Mouse (Mus musculus) embryo, embryonic 11 days (tissue): ENCODE data around the gene Lig4.

Source experiments
- DNase-seq: peaks from one replicate; pipeline ENCODE4 v3.0.0-alpha.2; 2015

Lig4 gene

DNA sequence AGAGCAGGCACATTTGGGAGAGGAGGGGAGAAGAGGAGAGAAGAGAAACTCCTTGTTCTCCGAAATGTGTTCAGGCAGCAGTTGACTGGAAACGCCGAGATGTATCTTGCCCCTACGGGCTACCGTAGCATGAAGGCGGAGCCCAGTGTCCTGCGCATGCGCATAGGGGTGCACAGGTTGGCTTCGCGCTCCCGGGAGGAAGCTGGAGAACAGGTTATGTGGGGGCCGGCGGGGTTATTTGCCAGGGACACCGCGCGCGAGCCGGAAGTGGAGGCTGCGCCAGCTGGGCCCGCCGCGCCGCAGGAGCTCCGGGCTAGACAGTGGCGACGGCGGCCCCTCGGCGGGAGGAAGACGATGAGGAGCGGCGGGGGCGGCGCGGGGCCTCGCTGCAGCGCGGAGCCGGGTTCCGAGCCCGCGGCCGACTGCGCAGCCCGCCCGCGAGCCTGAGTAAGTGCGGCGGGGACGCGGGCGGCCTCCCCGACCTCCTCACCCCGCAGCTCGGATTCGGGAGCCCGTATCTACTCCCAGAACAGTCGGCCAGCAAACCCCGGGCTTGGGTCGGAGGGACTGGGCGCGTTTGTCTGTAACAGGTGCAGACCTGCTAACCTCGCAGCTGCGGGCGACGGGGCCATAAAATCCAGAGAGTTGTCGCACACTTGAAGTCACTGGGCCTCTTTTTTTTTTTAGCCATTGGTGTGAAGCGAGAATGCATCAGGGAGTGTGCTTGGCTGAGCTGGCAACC lies at the start of gene Lig4, which contains the start of gene Abhd13:
Lig4 (minus strand) TSS at position 114 of the 742 bp plus-strand sequence.
Abhd13 (plus strand) TSS at position 135 of the 742 bp plus-strand sequence.
- DNase-seq, result peak; percentile 97

DNA sequence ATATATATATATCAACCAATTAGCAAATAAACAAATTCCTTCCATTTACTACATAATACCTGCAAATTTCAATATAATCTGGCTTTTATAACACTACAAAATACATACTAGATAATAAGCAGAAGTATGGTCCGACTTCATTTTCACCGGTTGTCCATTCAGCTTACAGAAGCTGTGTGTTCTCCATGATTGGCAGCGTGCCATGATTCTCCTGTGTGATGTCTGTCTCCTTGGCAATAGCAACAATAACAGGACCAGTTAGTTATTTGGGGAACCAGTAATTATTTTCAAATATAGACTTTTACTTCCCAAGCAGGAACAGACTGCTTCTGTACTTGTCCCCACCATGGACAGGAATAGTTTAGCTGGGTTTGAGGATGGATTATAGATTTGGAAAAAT lies 39.7 kb upstream of the Lig4 start:
- no peak for DNase-seq

DNA sequence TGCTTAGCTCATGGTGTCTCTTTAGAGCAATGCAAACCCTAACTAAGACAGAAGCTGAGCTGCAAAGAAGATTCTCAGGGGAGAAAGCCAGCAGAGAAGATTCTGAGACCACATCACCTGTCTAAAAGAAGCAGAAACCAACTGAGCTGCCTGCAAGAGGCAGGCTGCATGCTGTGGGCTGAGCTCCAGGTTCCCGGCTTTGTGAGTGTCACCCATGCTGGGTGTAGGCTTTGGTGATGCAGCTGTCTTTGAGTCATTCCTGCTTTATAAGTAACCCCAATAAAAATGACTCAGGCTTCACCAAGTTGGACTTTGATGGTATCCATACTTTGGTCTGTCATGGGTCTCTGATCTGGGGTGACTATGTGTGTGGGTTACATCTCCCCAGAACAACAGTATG lies 38.8 kb upstream of the Lig4 start:
- DNase-seq, result no peak

DNA sequence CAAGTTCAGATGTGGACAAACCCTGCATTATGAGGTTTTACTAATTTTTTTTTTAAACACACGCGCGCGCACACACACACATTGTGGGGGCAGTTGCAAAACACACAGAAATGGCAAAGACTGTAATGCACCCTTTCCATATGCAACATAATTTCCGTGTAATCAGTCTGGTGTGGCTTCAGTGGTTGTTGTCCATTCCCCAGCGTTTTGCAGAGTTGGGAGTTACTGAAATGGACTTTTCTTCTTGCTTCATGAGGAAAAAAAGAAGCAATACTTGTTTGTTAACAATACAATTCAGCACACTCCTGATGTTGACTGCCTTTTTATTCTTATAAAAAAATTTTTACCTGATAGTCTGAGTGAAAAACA lies 30.2 kb upstream of the Lig4 start:
- DNase-seq, result no peak

DNA sequence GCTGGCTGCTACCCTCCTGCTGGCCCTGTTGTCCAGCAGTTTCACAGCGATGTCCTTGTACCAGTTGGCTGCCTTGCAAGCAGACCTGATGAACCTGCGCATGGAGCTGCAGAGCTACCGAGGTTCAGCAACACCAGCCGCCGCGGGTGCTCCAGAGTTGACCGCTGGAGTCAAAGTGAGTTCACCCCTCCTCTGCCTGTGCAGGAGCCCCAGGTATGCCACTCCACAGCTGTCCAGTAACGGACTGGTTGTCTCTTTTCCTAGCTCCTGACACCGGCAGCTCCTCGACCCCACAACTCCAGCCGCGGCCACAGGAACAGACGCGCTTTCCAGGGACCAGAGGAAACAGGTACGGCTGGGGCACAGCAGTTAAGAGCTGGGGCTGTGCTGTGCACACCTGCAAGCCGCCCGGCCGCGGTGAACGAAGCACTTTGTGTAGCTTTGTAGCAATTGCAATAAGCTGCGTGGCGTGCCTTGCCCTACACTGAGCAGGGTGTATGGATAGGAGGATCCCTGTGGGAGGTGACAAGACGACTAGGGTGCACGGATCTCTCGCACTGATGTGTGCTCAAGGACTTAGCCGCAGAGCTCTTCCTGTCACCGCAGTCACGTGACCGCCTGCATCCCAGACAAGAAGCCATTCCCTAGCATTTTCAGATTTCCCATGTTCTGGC lies 29.6 kb upstream of the Lig4 start:
- DNase-seq, result peak; percentile 77

DNA sequence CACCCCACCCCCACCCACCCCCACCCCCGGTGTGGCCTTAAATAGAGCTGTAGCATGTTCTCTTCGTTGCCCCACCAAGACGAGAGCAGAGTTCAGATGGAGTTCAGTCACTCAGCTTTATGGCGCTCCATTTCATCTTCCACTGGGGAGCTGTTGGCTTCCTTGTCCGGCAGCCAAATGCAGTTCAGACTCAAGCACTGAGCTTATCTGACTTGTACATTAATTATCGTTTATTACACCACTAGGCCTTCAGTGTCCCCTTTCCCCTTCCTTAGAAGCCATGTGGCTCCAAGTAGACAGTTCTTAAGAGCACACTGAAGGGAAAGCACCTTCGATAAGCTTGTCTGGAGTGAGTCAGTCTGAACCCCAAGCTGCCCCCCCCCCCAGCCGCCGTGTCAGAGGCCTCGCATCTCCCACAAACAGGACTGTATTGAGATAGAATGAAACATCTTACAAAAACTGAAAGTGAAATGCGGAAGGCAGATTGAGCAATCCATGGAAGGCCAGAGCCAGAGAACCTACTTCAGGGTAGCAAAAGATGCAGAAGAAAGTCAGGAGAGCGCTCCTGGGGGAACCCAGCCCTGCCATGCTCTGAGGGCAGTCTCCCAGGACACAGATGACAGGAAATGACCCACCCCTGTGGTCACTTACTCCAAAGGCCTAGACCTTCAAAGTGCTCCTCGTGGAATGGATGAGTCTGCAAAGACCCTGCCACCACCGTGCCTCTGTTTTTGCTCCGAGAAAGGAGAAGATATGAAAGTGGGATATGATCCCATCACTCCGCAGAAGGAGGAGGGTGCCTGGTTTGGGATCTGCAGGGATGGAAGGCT lies 28.9 kb upstream of the Lig4 start, which contains the start of gene Tnfsf13b:
Tnfsf13b (plus strand) TSS at position 312 of the 830 bp plus-strand sequence.
- DNase-seq, result no peak

DNA sequence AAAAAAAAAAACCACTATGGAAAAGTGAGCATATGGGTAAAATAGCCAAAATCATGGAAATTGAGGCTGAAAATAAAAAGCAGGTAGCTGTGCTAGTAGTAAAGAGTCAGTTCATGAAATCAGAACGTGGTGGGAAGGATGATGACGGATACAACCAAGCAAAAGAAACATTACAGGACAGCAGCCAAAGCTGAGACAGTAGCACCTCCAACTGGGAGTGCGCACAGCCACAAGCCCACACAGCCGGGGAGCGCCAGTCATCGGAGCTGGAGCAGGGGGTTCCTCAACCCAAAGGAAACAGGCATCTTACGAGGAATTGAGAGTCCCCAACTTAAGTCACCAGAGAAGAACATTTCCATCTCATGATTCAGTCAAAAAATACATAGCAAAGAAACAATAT lies 26.6 kb upstream of the Lig4 start:
- DNase-seq, result no peak

DNA sequence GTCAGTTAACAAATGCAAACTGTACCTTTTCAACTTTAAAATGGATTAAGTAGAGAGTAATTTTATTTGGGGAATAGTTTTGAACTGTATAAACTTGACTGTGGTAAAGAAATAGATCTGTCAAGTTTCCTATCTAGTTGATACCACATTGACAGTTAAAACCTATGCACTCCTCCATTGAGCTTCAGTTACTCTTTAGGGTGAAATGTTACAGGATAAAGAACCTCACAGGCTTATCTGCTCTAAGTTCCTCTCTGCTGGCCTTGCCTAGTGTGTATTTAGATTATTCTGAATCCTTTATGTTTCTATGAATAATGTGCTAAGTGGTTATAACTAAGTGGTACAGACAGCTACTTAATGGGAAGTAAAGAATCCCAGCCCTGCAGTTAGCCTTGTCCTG lies 2.7 kb upstream of the Lig4 start:
- no peak for DNase-seq

DNA sequence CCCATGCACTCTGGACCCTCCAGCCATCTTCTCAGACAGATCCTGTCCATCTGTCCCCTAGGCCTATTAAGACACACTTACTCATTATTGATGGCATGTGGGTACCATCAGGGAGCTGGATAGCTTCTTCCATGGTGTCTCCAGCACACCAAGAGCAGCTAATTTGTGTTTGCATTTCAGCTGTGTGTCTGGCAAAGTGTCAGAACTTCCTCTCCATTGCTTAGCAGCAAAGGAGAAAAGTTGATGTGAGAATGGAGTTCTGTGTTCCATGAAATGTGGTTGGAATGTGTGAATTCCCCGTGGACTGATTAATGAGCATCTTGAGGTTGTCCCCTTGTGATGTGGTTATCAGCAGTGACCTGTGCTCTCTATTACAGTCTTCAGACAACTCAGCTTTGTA lies 2.3 kb upstream of the Lig4 start:
- DNase-seq, result no peak

DNA sequence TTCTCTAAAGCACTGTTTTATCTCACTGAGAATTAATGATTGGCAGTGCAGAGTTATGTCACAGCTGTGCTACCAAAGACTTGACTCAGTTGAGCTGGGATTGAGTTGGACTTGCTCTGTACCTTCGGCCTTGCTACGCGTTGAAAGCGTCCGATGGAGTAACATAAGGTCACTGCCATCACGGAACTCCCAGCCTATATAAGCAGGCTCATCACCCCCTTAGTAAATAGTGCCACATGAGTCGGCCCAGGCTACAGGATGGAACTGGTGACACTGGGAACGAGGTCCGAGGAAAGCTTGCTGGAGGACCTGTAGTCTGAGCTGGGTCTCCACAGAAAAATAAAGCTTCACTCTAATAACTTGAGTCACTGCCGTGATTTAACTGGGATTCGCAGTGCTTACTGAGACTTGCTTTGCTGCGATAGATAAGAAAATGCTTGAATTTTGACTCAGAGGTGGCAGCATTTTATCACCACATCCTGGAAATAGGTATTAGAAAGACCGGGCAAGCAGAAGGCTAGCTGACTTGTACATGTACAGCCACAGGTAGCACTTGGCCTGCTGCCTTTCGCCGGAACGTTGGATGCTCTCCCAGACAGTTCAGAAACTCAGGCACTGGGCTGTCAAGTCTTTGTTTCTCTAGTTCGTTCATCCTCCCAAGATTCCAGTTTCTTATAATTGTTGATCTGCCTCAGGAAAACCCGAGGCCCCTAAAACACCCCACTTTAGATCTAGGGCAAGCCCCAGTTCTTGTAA lies 1.2 kb upstream of the Lig4 start:
- peak; percentile 4 for DNase-seq

DNA sequence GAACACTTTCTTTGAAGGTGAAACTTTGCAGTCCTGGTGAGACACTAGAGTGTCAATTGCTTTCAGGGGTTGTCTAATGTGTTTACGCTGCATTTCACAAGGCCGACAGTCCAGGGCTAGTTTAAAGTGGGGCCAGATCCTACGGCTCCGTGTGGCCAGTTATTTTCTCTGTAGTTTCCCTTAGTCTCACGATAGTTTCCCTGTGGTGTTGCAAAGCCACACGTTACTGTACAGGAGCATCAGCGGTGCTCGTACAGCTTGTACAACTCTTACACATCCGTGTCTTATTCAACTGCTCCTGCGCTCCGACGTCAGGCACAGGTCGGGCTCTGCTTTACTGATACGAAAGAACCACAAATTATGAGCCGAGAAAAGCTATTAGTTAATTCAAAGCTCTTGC lies 470 bp downstream of the Lig4 start:
- DNase-seq, result peak; percentile 8

DNA sequence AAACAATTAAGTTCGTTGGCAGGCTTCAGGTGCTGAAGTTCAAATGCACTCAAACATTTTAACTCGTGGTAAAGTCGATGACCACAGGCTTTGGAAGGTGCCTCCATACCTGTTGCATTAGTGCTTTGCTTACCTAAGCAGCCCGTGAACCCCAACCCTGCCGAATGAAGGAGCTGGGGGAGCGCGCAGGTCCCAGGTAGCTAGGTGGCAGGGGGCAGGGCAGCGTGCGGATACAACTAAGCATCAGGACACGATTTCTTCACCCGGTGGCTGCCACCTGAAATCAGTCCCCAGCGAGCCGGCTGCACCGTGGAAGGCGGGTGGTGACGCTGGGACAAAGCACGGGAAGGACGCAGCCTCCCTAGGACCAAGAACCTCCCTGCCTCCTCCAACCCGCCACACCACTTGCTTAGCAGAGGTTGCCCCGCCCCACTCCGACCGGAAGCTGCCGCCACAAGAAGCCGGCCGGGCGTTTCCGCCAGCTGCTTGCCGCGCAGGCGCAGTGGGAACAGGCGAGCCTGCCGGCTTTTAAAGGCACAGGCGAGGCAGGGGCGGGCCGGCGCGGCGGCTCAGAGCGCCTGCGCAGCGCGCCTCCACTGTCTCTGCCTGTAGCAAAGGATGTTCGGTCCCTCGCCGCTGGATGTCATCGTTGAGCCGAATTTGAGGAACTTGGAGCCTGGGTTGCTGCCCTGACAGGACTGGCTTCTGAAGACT lies 1.4 kb downstream of the Lig4 start:
- peak; percentile 98 for DNase-seq

DNA sequence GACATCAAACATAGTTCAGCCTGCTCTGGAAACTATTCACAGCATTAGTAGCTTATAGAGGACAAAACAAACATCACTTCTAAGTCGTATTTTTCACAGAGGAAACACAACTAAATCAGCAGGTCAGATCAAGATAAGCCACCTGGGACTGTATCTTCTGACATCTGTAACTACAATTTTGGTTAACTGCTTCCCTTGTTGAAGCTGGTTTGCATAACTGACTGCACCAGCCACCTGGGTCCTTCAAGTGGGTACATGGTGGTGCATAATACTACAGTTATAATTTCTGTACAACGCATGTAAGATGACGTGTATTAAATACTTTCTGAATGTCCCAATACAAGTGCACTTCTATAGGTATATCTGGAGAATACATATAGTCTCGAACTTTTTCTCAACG lies 2.2 kb downstream of the Lig4 start:
- DNase-seq, result peak; percentile 1

DNA sequence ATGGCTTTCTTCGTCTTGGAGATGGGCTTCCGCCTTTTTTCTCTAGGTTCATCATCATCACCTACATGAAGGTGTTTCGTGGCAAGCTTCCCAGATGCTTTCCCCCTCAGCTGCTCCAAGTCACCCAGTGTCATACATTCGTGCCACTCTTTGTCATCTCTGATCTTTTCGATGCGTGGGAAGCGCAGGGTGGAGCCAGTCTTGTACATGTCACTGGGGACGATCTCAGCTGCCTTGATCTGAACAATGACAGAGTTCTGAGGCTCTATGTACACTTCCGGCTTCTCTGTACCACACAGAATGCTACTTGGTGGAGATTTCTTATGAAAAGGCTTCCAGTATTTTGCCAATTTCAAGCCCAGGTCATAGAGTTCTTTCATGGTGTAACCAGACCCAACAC lies 5.6 kb downstream of the Lig4 start:
- DNase-seq, result no peak

DNA sequence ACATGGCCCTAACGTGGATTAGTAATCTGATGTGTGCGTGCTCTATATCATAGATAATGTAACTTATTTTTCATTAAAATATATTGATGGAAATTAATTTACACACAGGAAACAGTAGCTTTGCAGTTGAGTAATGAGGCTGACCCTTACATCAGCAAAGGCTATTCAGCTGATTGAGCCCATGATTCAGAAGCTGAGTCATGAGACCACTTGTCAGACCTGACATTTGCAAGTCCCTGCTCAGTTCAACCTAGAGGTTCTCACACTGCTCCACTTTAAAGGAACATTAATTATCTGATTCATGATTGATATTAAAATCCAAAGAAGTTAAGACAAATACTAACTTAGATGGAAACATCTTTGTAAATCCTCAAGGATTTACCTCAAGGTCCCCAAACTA lies 17.6 kb downstream of the Lig4 start:
- DNase-seq, result no peak

DNA sequence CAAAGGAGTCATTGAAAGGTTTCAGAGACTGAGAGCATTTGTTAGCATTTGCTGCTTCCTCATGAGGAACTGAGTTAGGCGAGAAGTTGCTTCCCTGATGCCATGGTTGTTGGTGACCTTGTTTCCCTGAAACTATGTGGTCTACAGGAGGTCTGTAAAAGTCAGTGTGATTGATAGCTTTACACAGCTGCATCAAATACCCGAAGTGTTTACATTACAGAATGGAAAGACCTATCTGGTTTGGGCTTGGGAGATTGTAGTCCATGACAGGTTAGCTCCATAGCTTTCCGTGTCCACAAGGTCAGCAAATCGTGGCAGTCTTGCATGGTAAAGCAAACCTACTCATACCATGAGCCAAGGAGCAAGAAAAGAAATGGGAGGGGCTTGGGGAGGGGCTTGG lies 19.1 kb downstream of the Lig4 start:
- peak; percentile 1 for DNase-seq

DNA sequence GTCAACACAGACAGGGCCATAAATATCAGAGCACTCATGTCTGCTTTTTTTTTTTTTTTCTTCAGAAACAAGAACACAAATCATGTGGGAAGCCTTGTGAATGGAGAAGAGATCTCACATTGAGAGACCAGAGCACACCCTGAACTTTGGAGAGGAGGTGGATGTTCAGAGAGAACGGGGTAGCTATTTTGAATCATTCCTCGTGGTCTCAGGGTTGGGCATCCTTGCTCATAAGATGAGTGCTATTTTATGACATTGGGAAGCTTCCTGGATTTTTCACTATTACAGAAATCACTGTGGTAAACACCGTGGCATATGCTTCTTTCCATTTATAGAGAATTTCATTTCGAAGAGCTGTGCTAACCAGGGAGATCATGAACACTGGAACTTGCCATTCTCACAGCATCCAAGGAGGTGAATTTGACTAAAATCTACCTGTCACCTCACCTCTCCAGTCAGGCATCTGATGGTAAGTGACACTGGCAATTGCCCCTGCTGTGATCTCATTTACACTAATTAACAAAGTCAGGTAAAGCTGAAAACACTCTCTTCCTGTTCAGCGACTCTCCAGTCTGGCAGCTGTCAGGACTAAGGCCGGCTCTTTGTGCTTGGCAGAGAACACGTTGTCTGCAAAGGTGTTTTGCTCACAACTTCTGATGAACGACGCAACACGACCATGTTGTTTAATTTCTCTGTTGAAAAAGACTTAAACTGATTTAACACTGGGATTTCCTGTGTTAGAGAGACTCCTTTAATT lies 28.2 kb downstream of the Lig4 start:
- DNase-seq, result no peak

DNA sequence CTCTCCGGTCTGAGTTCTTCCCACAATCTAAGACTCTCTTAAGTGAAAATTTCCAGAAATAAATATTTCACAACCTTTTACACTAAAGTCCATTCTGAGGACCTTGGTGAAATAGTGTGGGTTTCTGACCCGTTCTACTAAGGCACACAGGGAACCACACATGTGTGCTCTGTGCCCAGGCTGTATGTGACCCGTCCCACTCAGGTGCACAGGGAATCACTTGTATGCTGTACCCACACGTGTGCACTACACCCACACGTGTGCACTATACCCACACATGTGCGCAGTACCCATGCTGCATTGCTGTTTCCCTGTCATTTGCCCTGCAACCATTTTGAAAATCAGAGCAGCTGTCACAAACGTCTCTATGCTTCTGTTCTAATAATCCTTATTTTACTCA lies 41.9 kb downstream of the Lig4 start:
- DNase-seq, result no peak

DNA sequence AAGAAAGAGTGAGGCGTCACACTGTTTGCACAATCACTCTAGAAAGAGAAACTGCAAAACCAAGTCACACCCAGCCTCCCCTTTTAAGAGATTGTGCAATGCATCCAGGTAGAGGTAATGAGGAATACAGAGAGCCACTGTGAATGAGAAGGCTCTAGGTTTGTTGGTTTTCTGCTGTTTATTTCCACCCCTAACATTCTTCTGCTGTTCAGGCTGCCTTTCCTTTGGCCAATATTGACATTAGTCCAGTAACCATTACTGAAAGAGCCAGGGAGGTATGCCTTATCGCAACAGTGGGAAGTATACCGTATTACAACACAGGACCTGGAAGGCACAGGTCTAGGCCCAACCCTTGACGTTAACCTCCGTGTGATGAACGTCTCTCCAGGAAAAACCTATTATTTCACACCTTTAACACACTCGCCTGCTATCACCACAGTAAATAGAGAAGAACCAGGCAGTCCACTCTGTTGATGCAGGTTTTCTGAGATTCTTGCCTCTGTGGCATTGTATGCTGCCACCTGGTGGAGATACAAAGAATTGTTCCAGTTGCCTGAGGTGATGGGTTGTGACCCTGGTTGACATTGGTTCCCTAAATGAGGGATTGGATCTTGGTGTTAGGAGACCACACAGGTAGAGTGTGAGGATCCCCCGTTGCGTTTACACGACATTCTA lies 42.5 kb downstream of the Lig4 start:
- DNase-seq, result peak; percentile 67

DNA sequence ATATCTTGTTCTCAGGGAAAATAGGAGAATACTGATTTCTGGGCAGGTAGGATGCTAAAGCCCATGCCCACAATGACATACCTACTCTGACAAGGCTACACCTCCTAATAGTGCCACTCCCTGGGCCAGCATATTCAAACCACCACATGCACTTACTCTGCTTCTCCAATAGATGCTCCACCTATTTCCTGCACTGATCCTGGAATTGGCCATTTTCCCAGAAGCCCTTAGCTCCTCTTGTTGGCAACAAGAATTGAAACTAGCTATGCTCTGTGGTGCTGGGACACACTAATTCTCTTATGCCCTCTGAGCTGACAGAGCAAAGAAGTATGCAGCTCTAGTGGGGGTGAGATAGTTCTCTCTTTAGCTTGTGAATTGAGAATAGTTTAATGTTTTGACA lies 44.8 kb downstream of the Lig4 start:
- no peak for DNase-seq
